Mouse (Mus musculus) mesoderm, embryonic 11.5 days (tissue): ENCODE results near the gene Aldh3b1.
"Not testable (repeated sequence)": the region's sequence is repeated elsewhere in the genome, so short reads cannot be mapped to it uniquely, and the experiment has no call there.

Experiments used
- DNase-seq: peaks from one replicate; pipeline ENCODE4 v3.0.0-alpha.2; 2012; ENCODE audit warnings: low read depth, low spot score

Aldh3b1 gene

GRCm38 (mm10) chr19:3929211-3929941, at the start of gene Aldh3b1:
Aldh3b1 (minus strand) TSS chr19:3929808.
- no peak for DNase-seq

- no peak for DNase-seq
These were observed 46.3 kb upstream of the Aldh3b1 start for GRCm38 (mm10) chr19:3975866-3976265.

DNA sequence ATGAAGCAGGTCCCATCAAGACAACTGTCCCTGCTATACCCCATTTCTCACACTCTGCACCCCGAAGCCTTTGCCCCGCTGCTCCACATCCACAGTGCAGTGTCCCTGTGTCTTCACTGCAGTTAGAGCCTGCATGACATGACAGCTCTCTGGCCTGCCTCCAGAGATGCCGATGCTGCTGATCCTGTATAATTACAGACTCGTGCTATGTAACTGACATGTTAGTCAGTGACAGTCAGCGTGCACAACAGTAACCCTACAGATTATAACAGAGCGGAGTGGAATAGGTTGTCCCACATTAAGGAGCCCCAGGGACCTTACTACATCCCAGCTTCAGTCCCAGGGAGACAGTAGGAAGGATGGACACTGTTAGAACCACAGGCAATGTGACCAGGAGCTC, 45.0 kb upstream of the Aldh3b1 start:
- DNase-seq = not testable (repeated sequence)

DNA sequence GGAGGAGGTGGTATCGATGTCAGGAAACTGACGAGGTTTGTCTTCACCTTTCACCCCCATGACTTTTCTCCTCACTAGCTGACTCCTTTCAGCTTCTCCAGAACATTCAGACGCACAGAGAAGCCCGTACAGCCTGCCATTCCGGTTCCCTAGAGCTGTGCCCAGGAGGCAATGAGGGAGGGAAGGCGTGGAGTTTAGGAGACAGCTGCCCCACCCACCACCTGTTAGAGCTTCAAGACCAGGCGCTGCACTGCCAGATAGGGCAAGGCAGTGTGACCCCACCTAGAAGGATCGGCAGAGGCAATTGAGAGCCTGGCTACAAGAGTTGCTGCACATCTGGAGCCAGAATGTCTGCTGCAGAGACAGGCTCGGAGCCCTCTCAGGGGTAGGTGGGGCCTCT, 42.6 kb upstream of the Aldh3b1 start, which contains the start of gene Aldh3b2:
Gene Aldh3b2 (plus strand): TSS at position 100 of the 400 bp plus-strand sequence.
- no peak for DNase-seq

DNA sequence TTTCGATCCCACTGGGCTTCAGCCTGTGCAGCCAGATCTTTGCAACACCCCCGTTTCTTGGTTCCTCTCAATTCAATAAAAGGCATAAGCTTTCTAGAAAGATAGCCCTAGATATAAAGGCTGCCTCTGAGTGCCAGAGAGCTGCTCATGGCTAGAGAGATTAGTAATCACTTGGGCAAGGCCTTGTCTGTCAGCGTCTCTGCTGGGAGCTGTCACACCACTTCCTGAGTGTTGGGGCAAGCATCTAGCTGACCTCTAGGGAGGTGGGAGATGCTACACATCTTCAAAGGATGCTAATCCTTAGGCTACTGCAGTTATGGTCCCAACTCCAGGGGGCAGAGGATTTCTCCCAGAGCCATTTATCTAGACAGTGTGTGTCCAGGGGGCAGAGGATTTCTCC, 37.6 kb upstream of the Aldh3b1 start:
- no peak for DNase-seq

GRCm38 (mm10) chr19:3966330-3967075, 36.9 kb upstream of the Aldh3b1 start:
- no peak for DNase-seq

- no peak for DNase-seq
These were observed 34.4 kb upstream of the Aldh3b1 start for GRCm38 (mm10) chr19:3964030-3964429.

DNA sequence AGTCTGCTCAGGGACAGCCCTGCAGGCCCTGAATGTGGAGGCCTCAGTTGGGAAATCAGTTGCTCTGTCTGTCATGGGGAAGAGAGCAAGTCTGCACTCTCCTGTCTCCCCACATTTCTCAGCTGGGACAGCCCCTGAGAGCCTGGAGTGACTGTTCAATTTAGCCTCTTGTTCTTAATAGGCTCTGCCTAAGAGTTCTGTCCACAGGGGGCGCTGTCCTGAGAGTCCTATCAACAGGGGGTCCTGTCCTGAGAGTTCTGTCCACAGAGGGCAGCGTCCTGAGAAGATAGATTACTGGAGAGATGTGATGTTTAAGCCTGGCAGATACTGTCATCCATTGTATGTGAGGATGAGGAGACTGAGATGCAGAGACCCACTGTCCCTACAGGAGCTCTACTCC, 32.9 kb upstream of the Aldh3b1 start:
- no peak for DNase-seq

- not testable (repeated sequence) for DNase-seq
These were observed 32.2 kb upstream of the Aldh3b1 start for GRCm38 (mm10) chr19:3961805-3962204.

DNA sequence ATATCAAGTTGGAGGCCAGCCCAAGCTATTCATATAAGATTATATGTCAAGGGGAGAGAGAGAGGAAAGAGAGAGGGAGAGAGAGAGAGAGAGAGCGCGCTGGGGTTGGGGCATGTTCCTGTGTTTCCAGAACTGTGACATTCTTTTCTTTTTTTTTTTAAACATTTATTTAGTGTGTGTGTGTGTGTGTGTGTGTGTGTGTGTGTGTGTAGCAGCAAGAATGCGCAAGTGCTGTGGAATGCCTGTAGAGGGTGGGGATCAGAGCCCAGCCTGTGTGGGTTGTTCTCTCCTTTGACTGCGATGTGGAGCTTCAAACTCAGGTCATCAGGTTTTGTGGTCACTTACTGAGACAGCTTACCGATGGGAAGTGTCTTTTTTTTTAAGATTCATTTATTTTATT, 30.6 kb upstream of the Aldh3b1 start:
- DNase-seq = no peak

DNA sequence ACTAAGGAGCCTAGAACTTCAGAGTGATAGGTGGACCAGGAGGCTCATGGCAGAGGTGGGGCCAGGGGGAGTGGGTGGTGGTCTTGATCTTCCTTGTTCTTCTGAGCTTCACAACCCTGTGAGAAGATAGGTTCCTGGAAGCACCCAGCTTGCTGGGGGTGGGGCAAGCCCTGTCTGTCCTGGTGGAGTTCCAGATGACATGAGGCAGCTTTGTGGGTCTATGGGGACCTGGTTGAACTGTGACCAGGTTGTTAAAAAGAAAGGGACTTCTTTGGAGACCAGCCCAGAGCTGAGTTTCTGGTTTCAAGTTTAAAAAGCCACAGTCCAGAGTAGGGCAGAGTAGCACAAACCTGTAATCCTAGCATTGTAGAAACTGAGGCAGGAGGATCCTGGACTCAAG, 29.4 kb upstream of the Aldh3b1 start:
- no peak for DNase-seq

DNA sequence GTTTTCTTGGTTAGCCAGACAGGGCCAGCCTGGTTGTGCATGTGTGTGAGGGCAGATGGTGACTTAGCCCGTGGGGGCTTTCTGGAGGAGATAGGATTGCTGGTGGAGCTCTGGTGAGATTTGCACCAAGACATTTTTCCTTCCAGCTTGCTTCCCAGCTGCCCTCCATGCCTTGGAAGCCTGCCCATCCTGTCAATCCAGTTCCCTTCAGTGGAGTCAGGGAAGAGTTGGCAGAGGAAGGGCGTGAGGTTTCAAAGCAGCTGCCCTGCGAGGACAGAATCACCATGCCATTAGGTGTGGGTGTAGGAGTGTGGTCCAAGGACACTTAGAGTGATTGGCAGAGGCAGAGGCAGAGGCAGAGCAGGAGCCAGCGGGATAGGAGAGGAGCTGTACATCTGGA, 28.9 kb upstream of the Aldh3b1 start, which contains the start of gene Aldh3b3:
Gene Aldh3b3 (plus strand): TSS at position 176 of the 400 bp plus-strand sequence.
- DNase-seq = no peak

GRCm38 (mm10) chr19:3957296-3958036, 27.9 kb upstream of the Aldh3b1 start:
- not testable (repeated sequence) for DNase-seq

GRCm38 (mm10) chr19:3955804-3956203, 26.2 kb upstream of the Aldh3b1 start:
- DNase-seq = no peak

DNA sequence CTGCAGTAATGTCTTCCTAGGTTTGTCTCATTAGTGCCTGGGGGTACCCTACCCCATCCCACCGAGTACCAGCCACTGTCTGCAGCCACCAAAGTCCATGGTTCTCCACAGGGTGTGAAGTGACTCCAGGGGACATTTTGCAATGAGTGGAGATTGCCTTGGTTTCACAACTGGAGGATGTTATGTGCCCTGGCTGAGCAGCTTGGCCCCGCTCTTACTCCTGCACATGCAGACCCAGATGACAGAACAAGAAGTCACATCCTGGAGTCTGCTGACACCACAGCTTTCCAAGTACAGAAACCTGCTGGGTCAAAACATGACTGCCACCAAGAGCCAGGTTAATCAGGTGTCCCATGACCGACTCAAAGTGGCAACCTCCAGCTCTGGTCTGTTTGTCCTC, 25.4 kb upstream of the Aldh3b1 start:
- DNase-seq = no peak

GRCm38 (mm10) chr19:3952099-3952498, 22.5 kb upstream of the Aldh3b1 start:
- no peak for DNase-seq

DNA sequence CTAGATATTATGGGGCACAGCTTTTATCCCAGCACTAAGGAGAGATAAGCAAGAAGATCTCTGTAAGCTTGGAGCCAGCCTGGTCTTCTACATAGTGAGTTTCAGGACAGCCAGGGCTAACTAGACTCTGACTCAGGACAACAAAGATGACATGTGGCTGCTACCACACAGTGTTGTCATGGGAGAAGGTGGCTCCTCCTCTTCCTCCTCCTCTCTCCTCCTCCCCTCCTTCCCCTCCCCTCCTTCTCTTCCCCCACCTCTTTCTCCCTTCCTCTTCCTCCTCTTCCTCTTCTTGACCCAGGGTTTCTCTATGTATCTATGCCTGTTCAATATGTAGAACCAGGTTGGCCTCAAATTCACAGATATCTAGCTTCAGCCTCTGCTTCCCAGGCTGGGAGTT, 21.9 kb upstream of the Aldh3b1 start:
- no peak for DNase-seq

GRCm38 (mm10) chr19:3950331-3950730, 20.7 kb upstream of the Aldh3b1 start:
- no peak for DNase-seq

GRCm38 (mm10) chr19:3948546-3948945, 18.9 kb upstream of the Aldh3b1 start:
- DNase-seq = no peak

DNA sequence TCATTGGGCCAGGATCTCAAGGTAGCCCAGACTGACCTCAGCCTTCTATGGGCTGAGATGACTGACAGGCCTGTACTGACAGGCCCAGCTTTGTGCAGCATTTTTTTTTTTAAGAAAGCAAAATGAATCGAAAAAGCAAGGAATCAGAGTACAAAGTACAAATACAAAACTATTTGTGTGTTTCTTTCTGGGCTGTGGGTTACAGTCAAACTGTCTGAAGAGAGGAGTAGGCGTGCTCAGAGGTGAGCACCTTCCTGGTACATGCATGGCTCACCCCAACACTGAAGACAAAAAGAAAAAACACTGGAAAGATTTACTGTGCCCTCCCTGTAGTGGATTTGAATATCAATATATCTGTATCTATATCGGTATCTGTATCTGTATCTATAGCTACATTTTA, 18.2 kb upstream of the Aldh3b1 start:
- DNase-seq = no peak

GRCm38 (mm10) chr19:3946715-3947114, 17.1 kb upstream of the Aldh3b1 start:
- DNase-seq = peak; percentile 70

DNA sequence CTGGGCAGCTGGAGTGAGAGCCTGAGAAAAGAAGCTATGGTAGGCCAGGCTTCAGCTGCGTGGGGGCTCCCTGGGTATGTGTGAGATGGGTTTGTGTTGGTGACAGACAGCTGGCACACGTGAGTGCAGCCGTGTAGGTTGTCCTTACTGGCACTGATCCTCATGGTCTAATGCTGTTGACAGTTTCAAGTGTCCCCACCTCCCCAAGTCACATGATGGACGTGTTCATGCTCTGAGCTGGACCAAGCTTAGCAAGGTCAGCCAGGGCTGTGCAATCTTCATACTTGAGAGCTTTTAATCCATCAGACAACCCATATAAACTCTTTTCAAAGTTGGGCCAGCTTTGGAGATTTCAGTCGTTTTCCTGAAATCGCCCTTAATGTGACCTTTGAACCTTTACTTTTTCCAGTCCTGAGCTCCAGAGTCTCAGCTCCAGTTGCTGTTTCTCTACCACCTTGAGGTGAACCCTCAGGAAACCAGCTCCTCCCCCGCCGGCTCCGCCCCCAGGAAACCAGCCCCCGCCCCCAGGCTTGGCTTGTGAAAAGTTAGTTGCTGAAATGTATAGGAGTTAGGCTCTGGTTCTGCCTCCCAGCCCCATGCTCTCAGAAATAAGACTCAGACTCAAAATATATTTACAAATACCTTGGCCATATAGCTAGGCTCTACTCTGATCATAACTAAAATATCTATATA, 16.4 kb upstream of the Aldh3b1 start:
- DNase-seq = no peak
